Mouse (Mus musculus) kidney, postnatal 0 days (tissue): Measurements from ENCODE around the gene Gm21985. TPM values are rescaled to one million over a fixed set of nuclear protein-coding genes. Genes with fewer than 3 reads are reported as not detected.
A peak's percentile ranks its signal among the peaks of the same experiment; 100 is the strongest.

ENCODE experiments used
- ATAC-seq: fragments of 200-750 bp; cut with Nextera tagmentation; replicated peaks from 2 replicates; pipeline ENCODE4 v1.8.0; 2017; ENCODE audit warnings: low read depth, moderate number of reproducible peaks, moderate TSS enrichment, moderate library complexity; ENCODE audit not compliant: low FRiP score
- DNase-seq: peaks from one replicate; pipeline ENCODE4 v3.0.0-alpha.2; 2016; ENCODE audit warnings: low spot score
- H3K27ac ChIP-seq: fragments of 300-500 bp; sonication (generic); 2 replicates; pipeline ENCODE4 v1.5.1; 2014; ENCODE audit warnings: mild to moderate bottlenecking
- H3K27me3 ChIP-seq: fragments of 300-500 bp; sonication (generic); 2 replicates; pipeline ENCODE4 v1.6.1; 2014; ENCODE audit warnings: low read length, mixed read lengths; ENCODE audit not compliant: insufficient read depth
- H3K36me3 ChIP-seq: fragments of 300-500 bp; sonication (generic); 2 replicates; pipeline ENCODE4 v1.6.1; 2014; ENCODE audit warnings: low read length, mixed read lengths; ENCODE audit not compliant: insufficient read depth
- H3K4me1 ChIP-seq: fragments of 300-500 bp; sonication (generic); replicated peaks from 2 replicates; pipeline ENCODE4 v1.6.1; 2014; ENCODE audit warnings: antibody characterized with exemption, low read length, mixed read lengths; ENCODE audit not compliant: insufficient read depth
- H3K4me2 ChIP-seq: fragments of 300-500 bp; sonication (generic); 2 replicates; pipeline ENCODE4 v1.6.1; 2014; ENCODE audit warnings: mild to moderate bottlenecking, low read length, moderate library complexity, mixed read lengths
- H3K4me3 ChIP-seq: fragments of 300-500 bp; sonication (generic); replicated peaks from 2 replicates; pipeline ENCODE4 v1.5.1; 2014; ENCODE audit warnings: low read depth, low read length
- H3K9ac ChIP-seq: fragments of 300-500 bp; sonication (generic); 2 replicates; pipeline ENCODE4 v1.6.1; 2014; ENCODE audit warnings: low read depth, low read length
- H3K9me3 ChIP-seq: fragments of 300-500 bp; sonication (generic); replicated peaks from 2 replicates; pipeline ENCODE4 v1.6.1; 2016; ENCODE audit warnings: low read length, inconsistent platforms, mixed read lengths
- CTCF ChIP-seq: IDR thresholded peaks from 2 replicates; pipeline ENCODE4 v1.5.1; 2016; ENCODE audit warnings: antibody characterized with exemption, low read depth, mild to moderate bottlenecking, moderate library complexity
- WGBS: fragments of 180-500 bp; shearing (Covaris S2); extraction: QIAGEN DNeasy Blood & Tissue Kit; methylation state at CpG from one replicate; pipeline ENCODE4 v1.1.7; 2014; 5-methylcytosine and 5-hydroxymethylcytosine counted together
- polyA plus RNA-seq: library from polyadenylated mRNA; unstranded; fragments of >200 nt; fragmentation: Nextera tagmentation; extraction: Ambion mirVana; gene quantifications from 2 replicates; pipeline ENCODE4 v1.2.1, GENCODE M21; 2015

The Gm21985 gene
- polyA plus RNA-seq, 1 experiment from 2014 or later = not detected

GRCm38 (mm10) chr2:112287059-112287458 lies 20.9 kb downstream of the Gm21985 start:
- TF ChIP-seq CTCF = no peak
- H3K9me3 ChIP-seq = no peaks in the 10 kb centered on the region
- no peaks in the 10 kb centered on the region for H3K4me1 ChIP-seq
- no peak overlapping the region for H3K27ac ChIP-seq
- no peaks in the 10 kb centered on the region for H3K27me3 ChIP-seq
- ATAC-seq (no peak), DNase-seq (no peak)
- H3K4me3 ChIP-seq = no peak overlapping the region
- no peak overlapping the region for H3K4me2 ChIP-seq
- H3K36me3 ChIP-seq = no peaks in the 10 kb centered on the region
- WGBS = 66% methylated on average over 4 of the region's 4 CpGs
- no peak overlapping the region for H3K9ac ChIP-seq

- Histone ChIP-seq H3K4me1 (no peaks in the 10 kb centered on the region), H3K9ac (no peak overlapping the region), H3K27me3 (no peaks in the 10 kb centered on the region), H3K9me3 (no peaks in the 10 kb centered on the region), H3K36me3 (no peaks in the 10 kb centered on the region), H3K4me3 (no peak overlapping the region), H3K4me2 (no peak overlapping the region), H3K27ac (no peak overlapping the region)
- no peak for DNase-seq
- WGBS = 82% methylated on average over 3 of the region's 3 CpGs
- ATAC-seq = no peak
- TF ChIP-seq CTCF = no peak
Measured at GRCm38 (mm10) chr2:112289507-112289906, 23.4 kb downstream of the Gm21985 start.

GRCm38 (mm10) chr2:112292823-112293222 lies 26.7 kb downstream of the Gm21985 start:
- WGBS = 88% methylated on average over 2 of the region's 2 CpGs
- Histone ChIP-seq H3K27me3 (no peaks in the 10 kb centered on the region), H3K9ac (no peak overlapping the region), H3K4me3 (no peak overlapping the region), H3K9me3 (no peaks in the 10 kb centered on the region), H3K27ac (no peak overlapping the region), H3K4me1 (no peaks in the 10 kb centered on the region), H3K4me2 (no peak overlapping the region), H3K36me3 (no peaks in the 10 kb centered on the region)
- TF ChIP-seq CTCF = no peak
- ATAC-seq (no peak), DNase-seq (no peak)

DNA sequence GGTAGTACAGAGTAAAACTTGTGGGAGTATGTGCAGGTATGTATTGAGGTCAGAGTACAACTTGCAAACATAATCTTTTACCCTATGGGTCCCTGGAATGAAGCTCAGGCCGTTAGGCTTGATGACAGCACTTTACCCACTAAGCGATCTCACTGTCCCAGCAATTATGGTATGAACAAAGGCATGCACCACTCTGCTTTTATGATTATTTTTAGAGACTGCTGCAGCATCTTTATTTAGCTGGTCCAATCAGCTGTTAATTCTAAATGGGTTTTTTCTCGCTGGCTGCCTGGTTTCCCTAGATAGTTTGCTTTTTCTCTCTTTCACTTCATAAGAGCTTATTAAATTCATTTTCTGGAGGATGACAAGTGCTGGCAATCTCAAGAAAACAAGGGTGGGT lies 30.1 kb downstream of the Gm21985 start:
- Histone ChIP-seq H3K4me3 (no peak overlapping the region), H3K4me1 (no peaks in the 10 kb centered on the region), H3K9me3 (no peaks in the 10 kb centered on the region), H3K27ac (no peak overlapping the region), H3K36me3 (no peaks in the 10 kb centered on the region), H3K4me2 (no peak overlapping the region), H3K27me3 (no peaks in the 10 kb centered on the region), H3K9ac (no peak overlapping the region)
- ATAC-seq = no peak
- no peak for DNase-seq
- WGBS = 81% methylated on average over 3 of the region's 3 CpGs
- no peak for TF ChIP-seq CTCF

- H3K4me2 ChIP-seq = no peak overlapping the region
- 88% methylated on average over 4 of the region's 4 CpGs for WGBS
- H3K27me3 ChIP-seq = no peaks in the 10 kb centered on the region
- H3K9me3 ChIP-seq = no peaks in the 10 kb centered on the region
- H3K9ac ChIP-seq = no peak overlapping the region
- no peak for TF ChIP-seq CTCF
- H3K36me3 ChIP-seq = no peaks in the 10 kb centered on the region
- no peak overlapping the region for H3K4me3 ChIP-seq
- no peaks in the 10 kb centered on the region for H3K4me1 ChIP-seq
- DNase-seq (no peak), ATAC-seq (no peak)
- H3K27ac ChIP-seq = no peak overlapping the region
Measured at GRCm38 (mm10) chr2:112298221-112298620, 32.1 kb downstream of the Gm21985 start.

- H3K4me3 ChIP-seq = no peak overlapping the region
- DNase-seq (no peak), ATAC-seq (no peak)
- 82% methylated on average over 3 of the region's 3 CpGs for WGBS
- no peaks in the 10 kb centered on the region for H3K36me3 ChIP-seq
- 0 out of 2 replicates have a peak, but pooled peaks cover 3% of the 10 kb centered on the region for H3K4me1 ChIP-seq
- no peak overlapping the region for H3K27ac ChIP-seq
- H3K4me2 ChIP-seq = no peak overlapping the region
- no peak overlapping the region for H3K9ac ChIP-seq
- H3K27me3 ChIP-seq = no peaks in the 10 kb centered on the region
- no peaks in the 10 kb centered on the region for H3K9me3 ChIP-seq
- no peak for TF ChIP-seq CTCF
Measured at GRCm38 (mm10) chr2:112308671-112309070, 42.6 kb downstream of the Gm21985 start.

DNA sequence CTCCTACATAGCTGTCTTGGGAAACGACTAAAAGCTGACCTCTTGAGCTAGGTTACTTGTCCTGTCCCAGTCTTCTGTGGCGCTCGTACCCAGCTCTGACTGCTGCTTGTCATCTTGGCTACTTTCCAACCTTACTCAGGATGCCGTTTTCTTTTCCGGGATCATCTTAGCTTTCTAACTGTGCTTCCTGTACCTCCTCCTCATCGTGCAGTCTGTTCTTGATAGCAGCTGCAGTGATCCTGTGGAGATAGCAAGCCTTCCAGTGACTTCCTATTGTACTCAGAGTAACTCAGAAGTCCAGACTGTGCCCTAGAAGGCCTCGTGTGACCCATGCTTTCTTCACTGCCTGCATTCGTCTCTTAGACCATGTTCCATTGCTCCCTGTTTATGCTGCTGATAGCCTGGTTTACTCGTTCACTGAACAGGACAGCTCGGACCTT lies 43.1 kb downstream of the Gm21985 start:
- DNase-seq = peak; percentile 49
- Histone ChIP-seq H3K9me3 (no peaks in the 10 kb centered on the region), H3K4me3 (no peak overlapping the region), H3K4me1 (0 out of 2 replicates have a peak, but pooled peaks cover 3% of the 10 kb centered on the region), H3K27ac (no peak overlapping the region), H3K36me3 (no peaks in the 10 kb centered on the region), H3K4me2 (no peak overlapping the region), H3K9ac (no peak overlapping the region), H3K27me3 (no peaks in the 10 kb centered on the region)
- no peak for ATAC-seq
- no peak for TF ChIP-seq CTCF
- 52% methylated on average over 10 of the region's 10 CpGs for WGBS
